Mouse (Mus musculus) kidney, adult 18-20 months (tissue): ENCODE measurements around the gene Zfp60.

Experiments used
- DNase-seq: peaks from one replicate; pipeline ENCODE4 v3.0.0; 2021

Zfp60 gene

DNA sequence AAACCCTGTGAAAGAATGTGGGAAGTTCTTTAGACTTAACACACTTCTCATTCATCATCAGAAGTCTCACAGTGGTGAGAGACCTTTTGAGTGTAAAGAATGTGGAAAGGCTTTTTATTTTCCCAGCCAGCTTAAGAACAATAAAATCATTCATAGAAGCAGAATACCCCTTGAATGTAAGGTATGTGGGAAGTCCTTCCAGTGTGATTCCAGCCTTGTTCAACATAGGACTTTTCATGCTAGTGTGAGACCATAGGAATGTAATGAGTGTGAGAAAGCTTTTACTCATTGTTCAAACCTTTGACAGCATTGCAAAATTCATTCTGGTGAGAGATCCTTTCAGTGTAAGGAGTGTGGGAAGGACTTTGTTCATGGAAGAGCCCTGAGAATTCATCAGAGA lies 63.4 kb downstream of the Zfp60 start:
- no peak for DNase-seq

- DNase-seq = no peak
These were observed 67.0 kb downstream of the Zfp60 start for GRCm38 (mm10) chr7:27797906-27798811.

DNA sequence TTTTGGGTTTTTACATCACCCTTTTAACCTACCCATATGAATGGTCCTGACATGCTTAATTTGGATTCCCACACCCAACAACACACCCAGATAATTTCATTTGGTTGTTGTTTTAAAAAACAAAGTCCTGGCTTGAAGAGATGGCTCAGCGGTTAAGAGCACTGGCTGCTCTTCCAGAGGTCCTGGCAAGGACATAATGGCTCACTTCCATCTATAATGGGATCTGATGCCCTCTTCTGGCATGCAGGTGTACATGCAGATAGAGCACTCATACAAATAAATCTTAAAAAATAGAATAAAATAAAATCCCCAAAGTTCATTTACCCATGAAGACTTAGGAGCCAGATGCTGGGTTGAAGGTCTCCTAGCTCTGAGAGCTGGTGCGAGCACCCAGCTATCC lies 69.9 kb downstream of the Zfp60 start:
- no peak for DNase-seq

- DNase-seq = no peak
These were observed 71.8 kb downstream of the Zfp60 start for GRCm38 (mm10) chr7:27802986-27803385.
